Mouse (Mus musculus) thymus, adult 2 months (tissue): ENCODE measurements around the gene Hist1h3i. TPM values are rescaled to one million over a fixed set of nuclear protein-coding genes. Genes with fewer than 3 reads are reported as not detected.
"Not testable (repeated sequence)": the region's sequence is repeated elsewhere in the genome, so short reads cannot be mapped to it uniquely, and the experiment has no call there.

Experiments used
- DNase-seq: peaks from one replicate; pipeline ENCODE4 v3.0.0; 2021
- H3K27ac ChIP-seq: fragments of 200-500 bp; 2 replicates; pipeline ENCODE4 v1.5.1; 2012; ENCODE audit warnings: low read length, control low read depth; ENCODE audit not compliant: control insufficient read depth, insufficient read depth
- H3K27me3 ChIP-seq: fragments of 200-500 bp; 2 replicates; pipeline ENCODE4 v1.6.1; 2012; ENCODE audit warnings: mild to moderate bottlenecking, low read length, moderate library complexity, mixed read lengths; ENCODE audit not compliant: control insufficient read depth, insufficient read depth
- H3K36me3 ChIP-seq: fragments of 200-500 bp; 2 replicates; pipeline ENCODE4 v1.6.1; 2012; ENCODE audit warnings: mild to moderate bottlenecking, low read length, moderate library complexity; ENCODE audit not compliant: control insufficient read depth, insufficient read depth
- H3K4me1 ChIP-seq: fragments of 200-500 bp; replicated peaks from 2 replicates; pipeline ENCODE4 v1.6.1; 2012; ENCODE audit warnings: low read length; ENCODE audit not compliant: control insufficient read depth, insufficient read depth
- H3K4me3 ChIP-seq: fragments of 200-500 bp; 2 replicates; pipeline ENCODE4 v1.5.1; 2012; ENCODE audit warnings: mild to moderate bottlenecking, low read length, control low read depth, moderate library complexity; ENCODE audit not compliant: control insufficient read depth, insufficient read depth
- CTCF ChIP-seq: fragments of 200-500 bp; IDR thresholded peaks from 2 replicates; pipeline ENCODE4 v1.5.1; 2012; ENCODE audit warnings: mild to moderate bottlenecking, control low read depth, low read length, moderate library complexity, borderline replicate concordance; ENCODE audit not compliant: control insufficient read depth, poor library complexity, insufficient read depth; ENCODE audit errors: extremely low read depth
- POLR2A ChIP-seq: fragments of 200-500 bp; IDR thresholded peaks from 2 replicates; pipeline ENCODE4 v1.6.1; 2012; ENCODE audit warnings: mild to moderate bottlenecking, low read length, control low read depth, moderate library complexity; ENCODE audit not compliant: control insufficient read depth, poor library complexity, insufficient read depth; ENCODE audit errors: extremely low read depth
- WGBS: fragments of 180-500 bp; shearing (Covaris S2); methylation state at CpG from one replicate; pipeline ENCODE4 v1.1.7; 2018; 5-methylcytosine and 5-hydroxymethylcytosine counted together
- polyA plus RNA-seq: library from polyadenylated mRNA; depleted of rRNA; stranded (reverse); fragments of >200 nt; gene quantifications from 2 replicates; pipeline ENCODE4 v1.2.3, GENCODE M21; 2012

Gene Hist1h3i
- polyA plus RNA-seq, 1 experiment = 650 TPM

DNA sequence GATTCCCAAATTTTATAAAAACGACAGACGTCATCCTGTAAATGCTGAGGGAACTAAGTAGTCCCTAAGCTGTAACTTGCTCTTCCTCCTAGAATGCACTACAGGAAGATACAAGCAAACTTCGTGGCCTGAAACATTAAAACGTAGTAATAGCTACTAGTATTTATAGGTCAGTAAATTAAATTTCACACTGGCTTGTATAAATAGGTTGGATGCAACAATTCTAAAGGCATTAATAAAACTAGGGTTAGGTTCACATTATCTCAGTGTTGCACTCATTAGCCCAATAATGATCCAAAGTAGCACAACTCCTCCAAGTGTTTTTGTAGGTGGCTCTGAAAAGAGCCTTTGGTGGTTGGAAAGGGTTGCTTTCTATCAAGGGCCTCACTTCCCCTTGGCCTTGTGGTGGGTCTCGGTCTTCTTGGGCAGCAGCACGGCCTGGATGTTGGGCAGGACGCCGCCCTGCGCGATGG lies 30.1 kb downstream of the Hist1h3i start:
- Histone ChIP-seq H3K36me3 (no peaks in the 10 kb centered on the region), H3K4me3 (peak overlapping the region; percentile 69), H3K4me1 (peaks cover 5% of the 10 kb centered on the region; the same call in 1 of the 2 replicates), H3K27ac (peak overlapping the region; percentile 94), H3K27me3 (no peaks in the 10 kb centered on the region)
- 4% methylated on average over 10 of the region's 10 CpGs for WGBS
- TF ChIP-seq POLR2A (no peak), CTCF (no peak)
- no peak for DNase-seq

DNA sequence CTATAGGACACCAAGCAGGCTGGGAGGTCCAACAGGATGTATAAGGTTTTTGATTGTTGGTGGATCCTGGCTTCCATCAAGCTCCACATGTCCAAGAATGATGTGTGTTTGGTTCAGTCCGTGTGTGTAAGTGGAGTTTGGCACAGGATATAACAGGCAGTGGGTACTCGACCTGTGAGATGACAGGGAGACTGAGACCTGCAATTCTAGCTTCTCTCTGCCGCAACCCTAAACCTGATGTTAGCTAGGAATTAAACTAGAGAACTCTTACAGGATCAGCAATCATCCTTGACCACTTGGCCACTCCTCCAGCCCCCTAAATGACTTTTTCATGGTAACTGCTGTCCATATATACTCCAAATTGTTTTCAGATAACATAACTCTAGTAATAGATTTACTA lies 30.8 kb downstream of the Hist1h3i start:
- TF ChIP-seq CTCF = no peak
- TF ChIP-seq POLR2A = no peak
- 54% methylated on average over 3 of the region's 3 CpGs for WGBS
- H3K27me3 ChIP-seq = no peaks in the 10 kb centered on the region
- no peak overlapping the region for H3K4me3 ChIP-seq
- DNase-seq = no peak
- H3K4me1 ChIP-seq = peaks cover 7% of the 10 kb centered on the region
- no peaks in the 10 kb centered on the region for H3K36me3 ChIP-seq
- H3K27ac ChIP-seq = peak overlapping the region; percentile 7; the same call in 1 of the 2 replicates

DNA sequence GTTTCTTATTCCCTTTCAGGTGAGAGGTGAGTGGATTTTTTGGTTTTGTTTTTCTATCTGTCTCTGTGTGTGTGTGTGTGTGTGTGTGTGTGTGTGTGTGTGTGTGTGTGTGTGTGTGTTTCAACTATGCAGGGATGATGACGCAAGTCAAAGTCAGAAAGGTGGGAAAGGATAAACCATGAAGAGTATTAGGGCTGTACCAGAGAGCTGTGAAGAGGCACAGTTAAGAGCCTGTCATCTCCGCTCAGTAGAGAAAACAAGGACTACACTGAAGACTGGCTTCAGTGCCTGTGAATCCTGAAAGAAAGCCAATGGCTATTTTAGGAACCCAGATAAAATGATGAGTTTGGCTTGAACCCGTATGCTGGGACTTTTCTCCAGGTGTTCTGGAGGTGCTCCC lies 31.3 kb downstream of the Hist1h3i start:
- 84% methylated on average over 3 of the region's 3 CpGs for WGBS
- Histone ChIP-seq H3K4me1 (peaks cover 7% of the 10 kb centered on the region), H3K27me3 (no peaks in the 10 kb centered on the region), H3K27ac (no peak overlapping the region; the same call in 1 of the 2 replicates), H3K4me3 (no peak overlapping the region), H3K36me3 (no peaks in the 10 kb centered on the region)
- no peak for DNase-seq
- TF ChIP-seq CTCF = no peak
- no peak for TF ChIP-seq POLR2A

DNA sequence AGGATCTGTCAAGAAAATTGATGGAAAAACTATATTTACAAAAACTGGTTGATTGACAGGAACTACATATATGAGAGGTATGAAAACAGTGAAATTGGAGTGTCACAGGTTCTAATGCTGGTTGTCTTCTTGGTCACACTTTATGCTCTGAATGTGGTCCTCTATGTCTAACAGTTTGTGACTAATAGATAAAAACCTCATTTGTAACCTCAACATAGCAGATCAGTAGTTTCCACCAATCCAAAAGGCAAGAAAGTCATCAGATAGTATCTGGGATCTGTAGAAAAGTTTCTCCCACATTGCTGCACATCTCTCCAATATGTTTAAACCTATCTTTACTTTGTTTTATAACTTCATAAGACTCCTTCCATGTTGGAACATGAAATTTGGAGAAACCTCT lies 31.8 kb downstream of the Hist1h3i start:
- H3K27ac ChIP-seq = no peak overlapping the region
- no peaks in the 10 kb centered on the region for H3K27me3 ChIP-seq
- H3K4me1 ChIP-seq = peaks cover 7% of the 10 kb centered on the region
- no peaks in the 10 kb centered on the region for H3K36me3 ChIP-seq
- H3K4me3 ChIP-seq = no peak overlapping the region
- no peak for DNase-seq
- no peak for TF ChIP-seq CTCF

DNA sequence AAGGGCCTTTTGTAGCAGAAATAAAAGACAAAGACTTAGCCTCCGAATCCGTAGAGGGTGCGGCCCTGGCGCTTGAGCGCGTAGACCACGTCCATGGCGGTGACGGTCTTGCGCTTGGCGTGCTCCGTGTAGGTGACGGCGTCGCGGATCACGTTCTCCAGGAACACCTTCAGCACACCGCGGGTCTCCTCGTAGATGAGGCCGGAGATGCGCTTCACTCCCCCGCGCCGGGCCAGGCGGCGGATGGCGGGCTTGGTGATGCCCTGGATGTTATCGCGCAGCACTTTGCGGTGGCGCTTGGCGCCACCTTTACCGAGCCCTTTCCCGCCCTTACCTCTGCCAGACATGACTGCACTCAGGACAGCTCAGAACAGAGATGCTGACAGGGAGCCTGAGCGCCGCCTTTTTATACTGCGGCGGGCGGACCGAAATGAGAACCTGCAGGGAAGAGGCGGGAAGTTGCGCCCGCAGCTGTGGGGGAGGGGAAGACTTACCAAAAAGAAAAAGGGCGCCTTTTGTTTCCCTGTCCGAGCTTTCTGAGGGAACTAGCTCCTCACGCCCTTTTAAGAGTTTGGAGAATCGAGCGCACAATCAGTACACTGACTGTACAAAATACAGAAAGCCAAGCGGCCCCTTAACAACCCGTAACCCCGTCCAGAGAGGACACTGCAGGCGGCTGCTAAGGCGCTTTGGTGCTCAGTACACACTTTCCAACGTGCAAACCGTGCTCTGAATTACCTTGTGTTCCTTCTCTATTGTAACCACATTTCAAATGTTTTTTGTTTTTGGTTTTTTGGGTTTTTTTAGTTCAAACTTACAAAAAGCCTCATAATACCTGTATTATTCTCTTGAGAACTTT lies 32.8 kb downstream of the Hist1h3i start, which contains the start of gene Hist1h4k:
Hist1h4k (minus strand) TSS at position 347 of the 859 bp plus-strand sequence.
- H3K36me3 ChIP-seq, H3K27me3 ChIP-seq, H3K4me1 ChIP-seq: not testable (repeated sequence)
- WGBS = under 1% methylated on average over 46 of the region's 56 CpGs
- peak; percentile 84 for TF ChIP-seq POLR2A
- peak; percentile 96 for DNase-seq
- peak within 1 kb of the TSS; percentile 61 for H3K4me3 ChIP-seq
- H3K27ac ChIP-seq = peak within 1 kb of the TSS; percentile 96

DNA sequence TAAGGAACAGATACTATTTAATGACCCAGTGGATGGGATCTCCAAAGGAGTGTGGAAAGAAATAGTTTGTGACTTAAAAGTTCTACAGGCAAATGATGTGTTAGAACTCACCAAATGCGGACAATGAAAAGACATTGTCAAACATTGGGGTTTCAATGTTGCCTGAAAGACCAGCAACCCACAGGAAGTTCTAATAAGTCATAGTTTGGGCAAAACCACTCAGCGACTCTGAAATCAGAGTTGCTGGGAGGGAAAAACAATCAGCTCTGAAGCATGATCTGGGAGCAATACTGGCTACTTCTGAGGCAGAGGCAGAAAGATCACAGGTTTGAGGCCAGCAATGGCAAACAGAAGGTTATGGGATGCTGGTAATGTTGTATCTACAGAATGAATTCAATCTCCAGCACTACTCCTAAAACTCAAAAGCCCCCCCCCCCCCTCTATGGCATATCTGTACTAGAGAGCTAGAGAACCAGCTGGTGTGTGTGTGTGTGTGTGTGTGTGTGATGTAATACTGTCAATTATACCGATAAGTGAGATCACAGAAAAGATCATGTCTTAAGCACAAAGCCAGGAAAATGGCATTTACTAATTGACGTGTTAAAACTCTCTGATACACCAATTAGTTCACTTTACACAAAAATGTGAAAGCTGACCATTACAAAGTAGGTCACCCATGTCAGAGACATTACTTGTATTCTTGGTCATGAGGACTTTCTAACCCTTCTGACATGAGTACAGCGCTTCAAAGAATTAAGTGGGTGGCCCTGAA lies 33.6 kb downstream of the Hist1h3i start:
- TF ChIP-seq CTCF = no peak
- no peak for TF ChIP-seq POLR2A
- H3K4me1 ChIP-seq = peaks cover 7% of the 10 kb centered on the region
- peak overlapping the region; percentile 42 for H3K27ac ChIP-seq

DNA sequence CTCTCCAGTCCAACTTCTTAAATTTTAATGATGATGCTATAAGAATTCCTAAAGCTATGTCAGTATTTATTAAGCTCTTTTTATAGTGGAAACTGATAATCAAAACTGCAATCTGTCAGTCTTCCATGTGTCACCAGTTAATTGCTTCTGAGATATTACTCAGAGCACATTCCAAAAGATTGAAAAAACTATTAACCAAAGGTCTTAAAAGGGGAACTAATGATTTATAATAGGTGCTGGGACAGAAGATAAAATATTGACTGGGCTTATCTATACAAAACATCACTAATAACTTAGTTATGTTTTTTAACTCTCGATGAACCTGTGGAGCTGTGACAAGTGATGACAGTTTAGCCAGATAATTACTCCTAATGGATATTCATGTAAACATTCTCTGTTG lies 38.2 kb downstream of the Hist1h3i start:
- Histone ChIP-seq H3K4me3 (no peak overlapping the region), H3K36me3 (no peaks in the 10 kb centered on the region), H3K27ac (no peak overlapping the region), H3K27me3 (no peaks in the 10 kb centered on the region), H3K4me1 (peaks cover 5% of the 10 kb centered on the region; the same call in 1 of the 2 replicates)
- no peak for DNase-seq
- no peak for TF ChIP-seq POLR2A
- no peak for TF ChIP-seq CTCF
- WGBS = 95% methylated on average over 1 of the region's 1 CpGs

More for the DNA sequence above, 33.6 kb downstream of the Hist1h3i start:
- no peak for DNase-seq
- H3K4me3 ChIP-seq = peak overlapping the region; percentile 61
- H3K36me3 ChIP-seq = no peaks in the 10 kb centered on the region
- H3K27me3 ChIP-seq = no peaks in the 10 kb centered on the region
- WGBS = 3% methylated on average over 5 of the region's 5 CpGs
